Mouse (Mus musculus) heart, adult 9 months (tissue): ENCODE measurements around the gene Rpl21.
A peak's percentile ranks its signal among the peaks of the same experiment; 100 is the strongest.

ENCODE experiments used
- DNase-seq, 2 experiments: peaks; one replicate each; pipeline ENCODE4 v3.0.0; 2022; ENCODE audit warnings: low spot score in 2 of 2

The Rpl21 gene

DNA sequence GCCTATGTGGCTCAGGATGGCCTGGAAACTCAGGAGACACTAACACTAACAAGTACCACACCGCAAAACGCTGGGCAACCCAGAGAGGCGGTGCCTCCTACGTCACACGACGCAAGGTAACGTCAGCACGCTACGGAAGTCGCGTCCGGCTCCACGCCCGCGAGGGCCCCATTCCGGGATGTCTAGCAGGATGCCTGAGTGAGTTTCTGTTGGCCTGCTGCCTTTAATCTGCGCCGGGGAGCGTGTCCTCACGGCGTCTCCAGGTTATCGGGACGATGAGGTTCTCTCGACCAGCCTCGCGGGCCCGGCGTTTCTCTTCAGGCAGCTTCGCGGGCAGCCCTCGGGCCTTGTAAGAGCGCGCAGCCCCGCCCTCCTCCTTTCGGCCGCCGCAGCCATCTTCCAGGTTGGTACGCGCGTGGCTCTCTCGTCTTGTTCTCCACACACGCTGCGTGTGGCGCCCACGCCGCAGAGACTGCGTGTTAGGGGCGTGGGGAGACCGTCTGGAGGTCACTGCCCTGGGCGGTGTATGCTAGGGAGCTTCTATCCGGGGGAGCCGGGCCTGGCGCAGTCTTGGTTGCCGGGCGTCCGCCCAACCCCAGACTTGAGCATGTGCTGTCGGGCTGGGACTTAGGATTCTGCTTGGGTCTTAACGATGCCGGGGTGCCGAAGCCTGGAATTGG lies at the start of gene Rpl21:
Gene Rpl21, plus strand, starts transcription at position 122 of the 680 bp plus-strand sequence.
- peak; percentile 93 to 97 for DNase-seq

DNA sequence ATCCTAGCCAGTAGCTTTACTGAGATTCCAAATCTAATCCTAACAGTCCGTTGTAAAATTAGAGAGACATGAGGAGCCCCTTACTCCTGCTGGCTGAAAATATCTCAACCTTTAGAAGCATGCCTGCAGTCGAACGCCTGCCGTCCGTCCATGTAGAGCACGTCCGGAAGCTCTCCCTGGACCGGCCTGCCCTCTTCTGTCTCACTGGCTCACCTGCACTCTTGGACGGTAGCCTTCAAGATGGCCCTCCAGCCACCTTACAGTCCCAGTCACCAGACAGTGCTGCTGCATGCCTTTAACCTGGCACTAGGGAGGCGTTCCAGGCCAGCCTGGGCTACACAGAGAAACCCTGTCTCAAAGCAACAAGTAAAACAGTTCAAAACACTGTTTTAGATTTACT lies 49.4 kb upstream of the Rpl21 start:
- DNase-seq = no peak

DNA sequence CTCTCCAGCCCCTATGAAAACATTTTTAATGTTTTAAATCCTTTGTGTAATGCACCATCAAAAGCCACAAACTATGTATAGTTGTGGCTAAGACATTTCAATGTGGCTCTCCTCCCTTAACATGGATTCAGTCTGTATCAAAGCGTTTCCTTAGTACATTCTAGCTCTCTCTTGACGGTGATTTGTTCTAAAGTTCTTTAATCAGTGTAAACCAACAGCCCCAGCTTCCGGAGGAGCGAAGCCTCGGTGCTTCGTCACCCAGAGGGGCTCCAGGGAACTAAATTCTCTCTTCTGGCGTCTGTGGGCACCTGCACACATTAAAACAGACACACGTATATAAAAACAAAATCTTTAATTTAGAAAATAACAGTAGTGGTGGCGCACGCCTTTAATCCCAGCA lies 48.8 kb upstream of the Rpl21 start:
- no peak for DNase-seq

DNA sequence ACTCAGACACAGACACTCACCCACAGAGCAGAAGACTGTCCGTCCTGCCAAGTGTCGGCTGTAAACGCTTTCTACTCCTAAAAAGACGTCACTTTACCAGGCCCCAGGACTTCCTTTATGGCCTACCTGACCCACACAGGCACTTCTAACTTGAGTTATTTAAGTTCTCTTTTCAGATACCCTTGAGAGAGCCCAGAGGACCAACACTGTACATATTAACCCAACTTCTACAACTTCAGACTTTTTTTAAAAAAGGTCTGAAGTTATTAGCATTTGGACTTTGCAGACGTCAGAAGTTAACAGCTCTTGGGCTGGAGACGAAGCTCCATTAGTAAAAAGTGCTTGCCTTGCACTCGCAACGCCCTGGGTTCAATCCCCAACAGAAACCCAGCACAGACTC lies 46.6 kb upstream of the Rpl21 start:
- DNase-seq = no peak

DNA sequence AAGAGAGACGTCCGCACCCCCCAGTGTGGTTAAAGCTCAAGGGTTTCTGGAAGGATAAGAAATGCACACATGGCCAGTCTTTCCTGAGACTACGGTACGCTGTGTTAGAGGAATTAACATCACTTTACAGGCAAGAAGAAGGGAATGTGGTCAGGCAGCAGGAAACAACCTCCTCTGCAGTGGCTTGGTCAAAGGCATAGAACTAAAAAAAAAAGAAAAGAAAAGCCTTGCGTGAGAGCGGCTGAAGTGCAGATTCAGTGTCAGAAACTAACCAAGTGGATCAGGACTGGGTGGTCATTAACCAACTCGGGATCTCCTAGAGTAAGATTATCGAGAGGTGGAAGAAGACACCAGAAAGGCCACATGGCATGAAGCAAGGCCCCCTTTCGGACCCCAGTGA lies 43.3 kb upstream of the Rpl21 start:
- no peak for DNase-seq

DNA sequence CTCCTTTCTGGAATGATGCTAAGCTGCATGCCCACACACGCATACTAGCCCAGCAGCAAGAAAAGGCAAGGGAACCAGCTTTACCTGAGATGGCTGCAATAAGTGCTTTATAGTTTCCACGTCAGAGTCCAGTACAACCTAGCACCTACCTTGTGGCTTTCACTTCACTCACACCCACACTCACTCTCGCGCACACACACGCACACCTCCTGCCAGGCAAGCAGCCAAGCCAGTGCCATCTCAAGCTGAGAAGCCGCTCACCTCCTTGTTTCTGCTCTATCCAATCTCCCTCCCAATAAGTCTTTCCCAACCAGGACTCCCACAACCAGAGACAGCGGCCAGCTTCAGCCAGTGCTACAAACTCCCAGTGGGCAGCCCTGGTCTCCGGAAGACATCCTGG lies 41.7 kb upstream of the Rpl21 start:
- no peak for DNase-seq

DNA sequence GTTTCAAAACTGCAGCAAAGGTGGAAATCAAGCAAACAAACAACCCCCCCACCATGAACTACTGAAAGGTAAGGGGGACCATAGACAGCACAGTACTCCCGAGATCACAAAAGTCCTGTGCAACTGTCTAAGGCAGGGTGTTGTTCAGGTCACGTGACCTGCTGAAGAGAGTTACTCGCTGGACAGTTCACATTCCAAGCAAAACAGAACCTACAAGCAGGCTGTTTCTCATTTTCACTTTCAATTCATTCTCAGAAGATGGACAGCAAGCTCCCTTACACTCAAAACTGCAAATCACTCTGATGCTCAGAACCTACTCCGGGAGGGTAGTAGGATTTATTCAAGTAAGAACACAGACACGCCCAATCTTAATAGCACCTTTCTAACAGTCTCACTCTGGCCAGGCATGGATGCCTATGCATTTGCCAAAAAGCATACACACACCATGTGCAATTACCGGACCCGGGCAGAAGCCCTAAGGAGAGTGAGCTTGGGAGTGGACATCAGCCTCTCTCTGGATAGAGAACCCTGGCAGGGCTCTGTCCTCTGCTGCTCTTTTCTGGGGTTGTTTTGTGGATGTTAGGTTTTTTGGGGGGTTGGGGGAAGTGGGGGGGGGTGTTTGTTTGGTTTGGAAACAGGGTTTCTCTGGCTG lies 40.4 kb upstream of the Rpl21 start:
- DNase-seq = peak; percentile 35 to 38

DNA sequence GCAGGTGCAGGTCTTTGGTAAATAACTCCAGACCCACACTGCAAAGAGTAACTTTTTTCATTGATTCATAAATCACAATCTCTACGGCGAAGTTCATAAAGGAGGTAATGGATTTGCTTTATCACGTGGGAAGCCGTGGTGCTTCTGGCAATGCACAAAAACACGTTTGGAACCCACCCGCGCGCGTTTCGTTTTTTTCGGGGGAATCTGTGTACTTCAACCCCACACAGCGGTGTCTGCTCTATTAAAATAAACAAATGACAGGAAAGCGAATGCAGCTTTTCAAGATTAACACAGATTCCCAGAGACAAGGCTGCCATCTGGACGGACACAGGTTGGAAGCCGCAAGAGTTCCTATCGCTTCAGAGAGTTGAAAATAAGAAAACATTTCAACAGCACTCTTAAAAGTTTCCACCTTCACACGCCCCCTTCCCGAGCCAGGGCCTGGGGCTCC lies 39.0 kb upstream of the Rpl21 start:
- DNase-seq = no peak

DNA sequence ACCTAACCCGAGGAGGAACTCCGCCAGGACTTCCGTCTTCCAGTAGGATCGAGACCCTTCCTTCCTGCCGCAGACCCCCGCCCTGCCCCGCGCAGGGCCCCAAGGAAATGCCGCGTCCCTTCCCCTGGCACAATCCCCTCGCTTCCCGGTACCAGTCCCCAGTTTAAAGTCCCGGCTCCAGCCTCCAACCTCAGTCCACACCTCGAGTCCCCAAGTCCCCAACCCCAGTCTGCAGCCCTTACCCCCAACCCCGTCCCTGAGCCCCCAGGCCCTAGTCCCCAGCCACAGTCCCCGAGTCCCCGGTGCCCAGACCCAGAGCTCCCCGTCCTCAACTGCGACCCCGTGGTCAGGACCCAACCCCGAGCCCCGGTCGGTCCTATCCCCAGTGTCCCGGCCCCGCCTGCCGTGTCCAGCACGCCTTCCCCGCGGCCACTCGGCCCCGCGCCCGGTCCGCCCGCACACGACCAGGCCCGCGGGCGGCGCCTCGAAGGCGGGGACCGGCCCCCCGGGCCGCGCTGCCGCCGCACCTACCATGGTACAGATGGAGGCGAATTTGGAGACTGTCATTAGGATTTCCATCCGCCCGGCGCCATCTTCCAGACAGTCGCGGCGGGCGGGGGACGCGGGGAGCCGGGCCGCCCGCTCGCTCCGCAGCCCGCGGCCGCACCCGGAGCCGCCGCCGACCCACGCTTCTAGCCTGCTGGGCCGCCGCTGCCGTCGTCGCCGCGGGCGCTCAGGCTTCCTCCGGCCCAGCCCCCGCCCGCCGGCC lies 38.4 kb upstream of the Rpl21 start:
- peak in 1 of 2 experiments; percentile 31 for DNase-seq

DNA sequence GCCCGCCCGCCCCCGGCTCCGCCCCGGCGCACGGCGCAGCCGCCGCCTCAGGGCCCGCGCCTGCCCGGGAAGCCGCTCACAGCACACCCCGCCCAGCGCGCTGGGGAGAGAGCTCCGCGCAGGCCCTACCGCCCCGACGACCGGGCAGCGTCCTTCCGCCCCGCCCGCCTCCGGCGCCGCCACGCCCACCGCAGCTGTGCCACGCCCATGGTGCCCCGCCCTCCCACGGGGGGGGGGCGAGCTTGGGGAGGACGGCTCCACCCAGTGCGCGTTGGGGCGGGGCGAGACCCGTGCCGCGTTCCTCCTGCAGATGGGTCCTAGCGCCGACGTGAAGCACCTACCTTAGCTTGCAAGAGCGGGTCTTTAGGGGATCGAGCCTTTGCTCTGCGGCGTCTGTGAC lies 37.8 kb upstream of the Rpl21 start, which contains the start of gene Usp12:
Gene Usp12, minus strand, starts transcription at position 154 of the 400 bp plus-strand sequence.
- DNase-seq = peak; percentile 96 to 98

DNA sequence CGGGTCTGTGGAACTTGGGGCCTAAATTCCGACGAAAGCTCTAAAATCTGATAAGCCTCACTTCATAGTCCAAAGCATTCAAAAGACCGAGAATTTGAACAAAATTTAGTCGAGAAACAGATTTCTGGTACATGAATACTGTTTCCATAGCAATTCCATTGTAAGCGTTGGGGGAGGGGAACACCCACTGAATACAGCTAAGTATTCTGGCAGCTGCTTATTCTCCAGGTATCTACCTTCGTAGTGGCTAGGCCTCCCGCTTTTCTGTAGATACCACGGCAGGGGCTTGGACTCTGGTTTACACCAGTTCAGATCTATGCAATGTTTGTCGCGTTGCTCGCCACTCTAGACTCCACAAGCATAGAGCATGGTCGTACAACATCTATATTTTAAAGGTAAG lies 37.0 kb upstream of the Rpl21 start:
- DNase-seq = no peak

DNA sequence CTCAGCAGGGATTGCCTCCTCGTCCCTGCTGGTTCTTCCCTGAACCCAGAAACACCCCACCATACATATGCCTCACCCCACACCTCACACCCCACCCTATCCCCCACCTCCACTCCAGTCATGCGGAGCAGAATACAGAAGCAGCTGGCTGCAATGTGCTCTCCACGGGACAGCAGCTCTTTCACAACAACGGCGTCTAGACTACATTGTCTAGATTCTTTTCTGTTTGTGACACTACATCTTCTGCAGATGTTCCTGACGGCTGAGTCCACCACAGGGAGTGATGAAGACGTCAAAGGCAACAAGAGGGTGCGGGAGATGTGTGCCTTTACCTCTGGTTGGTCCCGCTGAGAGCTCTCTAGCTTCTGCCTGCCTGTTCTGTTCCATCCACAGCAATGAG lies 34.7 kb upstream of the Rpl21 start:
- no peak for DNase-seq

DNA sequence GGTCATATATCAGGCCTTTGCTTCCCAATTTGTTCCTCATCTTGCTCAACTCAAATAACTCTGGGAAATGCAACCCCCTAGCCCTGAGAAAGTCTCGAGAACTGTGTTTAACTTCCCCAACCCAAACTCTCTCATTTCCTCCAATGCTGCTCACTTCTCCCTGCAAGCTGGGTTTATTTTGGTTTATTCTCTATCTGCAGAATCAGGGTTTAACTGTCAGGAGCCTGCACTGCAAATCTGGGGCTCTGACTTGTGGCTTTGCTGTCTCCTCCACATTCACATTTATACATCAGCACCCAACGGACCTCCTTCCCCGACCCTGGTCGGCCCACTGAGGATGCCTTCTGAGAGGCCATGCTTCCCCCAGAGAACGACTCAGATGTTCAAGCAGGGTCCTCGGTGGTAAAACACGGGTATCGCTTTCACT lies 26.7 kb upstream of the Rpl21 start:
- DNase-seq = peak in 1 of 2 experiments; percentile 50

DNA sequence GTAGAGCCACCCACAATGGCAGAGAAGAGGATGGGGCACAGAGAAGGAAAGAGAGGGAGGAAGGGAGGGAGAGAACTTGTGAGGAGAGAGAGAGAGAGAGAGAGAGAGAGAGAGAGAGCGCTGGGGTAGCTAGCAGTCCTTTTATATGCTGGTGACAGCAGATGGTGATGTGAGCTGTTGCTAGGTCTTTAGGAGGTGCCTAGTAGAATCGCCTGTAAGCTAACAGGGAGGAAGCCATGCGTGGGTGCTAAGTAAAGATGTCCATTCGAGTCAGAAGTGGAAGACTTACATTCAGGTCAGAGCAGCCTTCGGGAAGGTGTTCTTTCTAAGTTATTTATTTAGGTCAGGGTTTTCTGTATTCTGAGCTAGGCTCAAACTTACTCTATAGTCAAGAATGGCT lies 22.7 kb upstream of the Rpl21 start:
- DNase-seq = no peak

DNA sequence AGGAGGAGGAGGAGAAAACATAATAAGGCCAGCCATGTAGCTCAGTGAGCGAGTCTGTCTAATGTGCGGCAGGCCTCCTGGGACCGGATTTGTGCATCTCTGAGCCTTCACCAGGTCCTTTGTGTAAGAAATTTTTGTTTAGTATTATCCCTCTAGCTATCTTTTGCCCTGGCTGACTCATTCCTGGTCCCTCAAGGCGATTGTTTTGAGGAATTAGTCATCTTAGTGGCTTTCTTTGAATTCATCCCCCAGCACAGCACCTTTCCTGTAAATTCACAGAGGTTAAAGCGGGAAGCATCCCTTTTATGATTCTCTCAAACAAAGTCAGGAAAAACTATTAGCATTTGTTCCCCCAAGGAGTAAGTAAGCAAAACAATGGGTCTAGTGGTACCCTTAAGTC lies 19.8 kb upstream of the Rpl21 start:
- no peak for DNase-seq

DNA sequence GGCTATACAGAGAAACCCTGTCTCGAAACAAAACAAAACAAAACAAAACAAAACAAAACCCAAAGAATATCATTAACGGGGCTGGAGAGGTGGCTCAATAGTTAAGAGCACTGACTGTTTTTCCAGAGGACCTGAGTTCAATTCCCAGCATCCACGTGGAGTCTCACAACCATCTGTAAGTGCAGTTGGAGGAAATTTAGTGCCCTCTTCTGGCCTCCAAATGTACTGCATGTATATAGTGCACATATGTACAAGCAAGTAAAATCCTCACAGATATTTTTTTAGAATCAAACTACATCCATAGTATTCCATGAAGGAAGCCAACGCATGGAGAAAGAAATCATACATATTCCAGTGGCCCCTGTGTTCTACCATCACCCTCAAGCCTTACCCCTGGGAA lies 19.3 kb upstream of the Rpl21 start:
- no peak for DNase-seq

DNA sequence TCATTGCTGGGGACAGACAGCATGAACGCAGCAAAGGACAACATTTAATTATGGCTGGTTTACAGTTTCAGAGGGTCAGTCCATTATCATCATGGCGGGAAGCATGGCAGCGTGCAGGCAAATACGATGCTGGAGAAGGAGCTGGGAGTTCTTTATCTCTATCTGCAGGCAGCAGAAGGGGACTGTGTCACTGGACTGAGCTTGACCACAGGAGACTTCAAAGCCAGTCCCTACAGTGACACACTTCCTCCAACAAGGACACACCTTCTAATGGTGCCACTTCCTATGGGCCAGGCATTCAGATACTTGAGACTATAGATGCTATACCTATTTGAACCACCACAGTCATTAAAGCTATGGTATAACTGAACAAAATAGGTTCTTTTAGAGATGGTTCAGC lies 17.3 kb upstream of the Rpl21 start:
- no peak for DNase-seq

DNA sequence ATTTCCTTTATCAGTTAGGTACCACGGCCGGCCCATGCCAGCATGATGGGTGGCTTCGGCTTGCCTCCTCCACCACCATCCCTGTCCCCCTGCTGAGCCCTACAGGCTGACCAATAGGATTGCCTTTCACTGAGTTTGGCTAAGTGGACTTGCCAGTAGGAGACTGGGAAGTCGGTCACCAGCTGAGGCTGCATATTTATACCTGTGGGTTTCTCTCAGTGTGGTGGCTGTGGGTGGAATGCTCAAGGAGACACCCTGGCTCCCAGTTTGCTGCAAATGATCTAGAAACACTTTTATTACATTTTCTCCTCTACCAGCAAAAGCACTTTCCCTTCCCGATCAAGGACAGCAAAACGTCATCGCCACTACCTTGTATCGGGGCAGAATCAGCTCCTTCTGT lies 15.1 kb upstream of the Rpl21 start:
- DNase-seq = no peak

DNA sequence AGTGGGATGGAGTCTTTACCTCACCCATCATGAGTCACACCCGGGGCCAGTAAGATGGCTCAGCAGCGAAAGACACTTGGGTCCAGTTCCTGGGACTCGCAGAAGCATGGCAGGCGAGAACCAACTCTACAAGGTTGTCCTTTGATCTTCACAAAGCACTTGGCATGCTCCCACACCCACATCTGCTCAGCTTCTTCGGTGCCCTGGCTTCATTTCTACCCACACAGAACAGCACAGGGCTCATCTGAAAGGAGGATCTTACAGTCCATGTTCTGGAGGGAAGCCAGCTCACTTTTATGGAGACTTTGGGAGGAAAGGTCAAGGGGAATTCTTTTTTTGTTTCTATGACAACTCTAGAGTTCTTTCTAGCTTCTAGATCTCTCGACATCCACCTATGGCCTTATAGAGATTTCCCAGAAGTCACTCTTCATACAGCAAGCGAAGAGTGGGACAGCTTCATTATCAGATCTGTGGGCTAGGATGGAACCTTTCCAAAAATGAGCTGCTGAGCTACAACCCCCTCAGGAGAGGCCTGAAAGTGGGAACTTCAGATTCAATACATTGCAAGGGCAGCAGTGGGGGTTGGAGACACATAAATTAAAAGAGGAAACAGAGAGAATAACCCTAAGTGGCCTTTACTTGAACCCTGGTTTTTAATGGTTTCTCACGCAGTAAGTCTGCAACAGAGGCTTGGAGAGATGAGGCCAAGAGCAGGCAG lies 13.6 kb upstream of the Rpl21 start:
- DNase-seq = no peak

DNA sequence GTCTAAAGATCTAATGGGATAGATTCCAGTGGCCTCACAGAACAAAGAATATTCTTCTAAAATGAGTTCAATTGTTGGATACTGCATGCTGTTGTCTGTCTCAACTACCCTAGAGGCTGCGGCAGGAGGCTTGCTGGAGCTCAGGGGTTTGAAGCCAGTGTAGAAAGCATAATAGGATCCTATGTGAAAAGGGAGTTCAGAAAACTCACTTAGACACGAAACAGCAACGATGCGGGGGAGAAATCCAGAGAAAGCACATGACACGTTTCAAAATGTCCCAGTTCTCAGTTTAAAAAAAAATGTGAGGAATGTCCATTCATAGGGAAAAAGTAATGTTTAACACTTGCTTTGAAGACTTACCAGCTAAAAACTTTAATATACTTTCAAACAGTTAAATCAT lies 9.7 kb upstream of the Rpl21 start:
- DNase-seq = no peak

DNA sequence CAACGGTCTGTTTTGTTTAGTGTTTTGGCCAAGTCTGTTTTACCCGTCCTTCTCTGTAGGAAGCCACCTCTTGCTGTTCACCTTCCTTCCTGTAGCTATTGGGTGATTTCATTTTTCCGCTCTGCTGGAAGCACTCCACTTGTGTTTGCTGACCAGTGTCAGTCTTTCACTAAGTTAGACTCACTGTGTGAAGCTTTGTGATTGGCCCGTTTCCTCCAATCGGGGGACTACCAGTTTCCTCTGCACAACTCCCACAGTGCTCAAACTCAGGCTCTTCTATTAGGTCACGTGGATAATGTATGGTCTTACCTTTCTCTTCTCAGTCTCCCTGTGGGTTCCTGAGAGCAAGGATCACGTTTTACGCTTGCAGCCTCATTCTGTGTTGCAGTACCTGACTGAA lies 3.2 kb upstream of the Rpl21 start:
- no peak for DNase-seq

DNA sequence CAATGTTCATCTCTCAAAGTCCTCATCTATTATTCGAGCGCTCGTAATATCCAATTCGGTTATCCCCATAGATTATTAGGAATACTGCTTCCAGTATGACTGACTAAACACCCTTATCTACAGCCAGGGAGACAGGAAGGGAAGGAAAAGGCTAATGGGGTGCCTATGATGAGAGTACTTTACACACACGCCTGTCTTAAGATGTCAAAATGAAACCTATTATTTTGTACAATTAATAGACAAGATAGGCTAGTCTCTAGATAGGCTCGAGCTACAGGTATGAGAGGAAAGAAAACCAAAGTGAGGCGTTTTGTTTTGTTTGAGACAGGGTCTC lies 288 bp upstream of the Rpl21 start:
- no peak for DNase-seq
